Mouse (Mus musculus) lung, embryonic 14.5 days (tissue): ENCODE data around the gene 1700001C19Rik. TPM values are rescaled to one million over a fixed set of nuclear protein-coding genes. Genes with fewer than 3 reads are reported as not detected.
A peak's percentile ranks its signal among the peaks of the same experiment; 100 is the strongest.

ENCODE experiments used
- ATAC-seq: fragments of 200-750 bp; cut with Nextera tagmentation; 2 replicates; pipeline ENCODE4 v1.8.0; 2017; ENCODE audit warnings: mild to moderate bottlenecking, moderate TSS enrichment, moderate library complexity; ENCODE audit not compliant: insufficient read depth
- DNase-seq: peaks from one replicate; pipeline ENCODE4 v3.0.0-alpha.2; 2015
- H3K27ac ChIP-seq: fragments of 300-500 bp; sonication (generic); 2 replicates; pipeline ENCODE4 v1.5.1; 2014; ENCODE audit warnings: low read depth, mild to moderate bottlenecking, moderate library complexity
- H3K27me3 ChIP-seq: fragments of 300-500 bp; sonication (generic); 2 replicates; pipeline ENCODE4 v1.6.1; 2014; ENCODE audit warnings: low read length, control low read depth; ENCODE audit not compliant: insufficient read depth
- H3K36me3 ChIP-seq: fragments of 300-500 bp; sonication (generic); 2 replicates; pipeline ENCODE4 v1.6.1; 2014; ENCODE audit warnings: control low read depth; ENCODE audit not compliant: insufficient read depth
- H3K4me1 ChIP-seq: fragments of 300-500 bp; sonication (generic); 2 replicates; pipeline ENCODE4 v1.6.1; 2014; ENCODE audit warnings: antibody characterized with exemption, control low read depth; ENCODE audit not compliant: insufficient read depth
- H3K4me2 ChIP-seq: fragments of 300-500 bp; sonication (generic); 2 replicates; pipeline ENCODE4 v1.6.1; 2014; ENCODE audit warnings: mild to moderate bottlenecking
- H3K4me3 ChIP-seq: fragments of 300-500 bp; sonication (generic); 2 replicates; pipeline ENCODE4 v1.5.1; 2014; ENCODE audit warnings: low read depth, low read length
- H3K9ac ChIP-seq: fragments of 300-500 bp; sonication (generic); 2 replicates; pipeline ENCODE4 v1.6.1; 2014
- H3K9me3 ChIP-seq: fragments of 300-500 bp; sonication (generic); 2 replicates; pipeline ENCODE4 v1.6.1; 2016; ENCODE audit warnings: low read depth, low read length, control low read depth
- CTCF ChIP-seq: IDR thresholded peaks from 2 replicates; pipeline ENCODE4 v1.5.1; 2016; ENCODE audit warnings: antibody characterized with exemption, low read depth
- WGBS: fragments of 180-500 bp; shearing (Covaris S2); extraction: QIAGEN DNeasy Blood & Tissue Kit; methylation state at CpG from one replicate; pipeline ENCODE4 v1.1.7; 2014; 5-methylcytosine and 5-hydroxymethylcytosine counted together
- polyA plus RNA-seq: library from polyadenylated mRNA; unstranded; fragments of >200 nt; fragmentation: Nextera tagmentation; extraction: Ambion mirVana; gene quantifications from 2 replicates; pipeline ENCODE4 v1.2.1, GENCODE M21; 2014

1700001C19Rik gene
- 0.13 TPM in 1 of 2 replicates, not detected in the other for polyA plus RNA-seq

- no peak for ATAC-seq
- 2% methylated on average over 25 of the region's 25 CpGs for WGBS
- Histone ChIP-seq H3K4me1 (0 out of 2 replicates have a peak, but pooled peaks cover 8% of the 10 kb centered on the region), H3K36me3 (no peaks in the 10 kb centered on the region), H3K27ac (peak within 1 kb of the TSS; percentile 73), H3K4me2 (peak within 1 kb of the TSS; percentile 70), H3K27me3 (peaks cover 26% of the 10 kb centered on the region), H3K9ac (peak within 1 kb of the TSS; percentile 55), H3K4me3 (peak within 1 kb of the TSS; percentile 46), H3K9me3 (no peaks in the 10 kb centered on the region)
- no peak for DNase-seq
- TF ChIP-seq CTCF = no peak
Measured at GRCm38 (mm10) chr17:47436907-47437547, at the start of gene 1700001C19Rik. Gene 1700001C19Rik, minus strand, starts transcription at chr17:47437376.

DNA sequence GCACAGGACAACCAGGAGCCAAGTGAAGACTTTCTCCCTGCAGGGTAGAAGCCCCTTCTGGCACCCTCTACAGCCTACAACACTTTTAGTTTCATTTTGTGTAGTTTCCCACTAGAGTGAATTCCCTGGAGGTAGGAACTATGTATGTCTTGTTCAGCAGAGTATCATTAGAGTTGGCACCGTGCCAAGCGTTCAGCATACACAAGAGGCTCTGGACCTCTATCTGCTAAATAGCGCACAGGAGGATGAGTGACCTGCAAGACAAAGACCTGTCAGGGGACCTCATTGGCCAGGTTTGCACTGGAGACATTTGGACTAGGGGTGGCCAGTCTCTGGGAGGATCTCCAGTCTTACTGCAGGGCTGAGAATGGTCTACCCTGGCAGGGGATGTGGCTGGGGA lies 48.6 kb upstream of the 1700001C19Rik start:
- Histone ChIP-seq H3K27me3 (no peaks in the 10 kb centered on the region), H3K9ac (no peak overlapping the region), H3K4me2 (0 out of 2 replicates have a peak overlapping the region, but pooled peaks have one; percentile 18), H3K36me3 (peaks cover 25% of the 10 kb centered on the region), H3K27ac (peak overlapping the region; percentile 85), H3K9me3 (no peaks in the 10 kb centered on the region), H3K4me1 (no peaks in the 10 kb centered on the region), H3K4me3 (no peak overlapping the region)
- WGBS = 44% methylated on average over 3 of the region's 3 CpGs
- no peak for TF ChIP-seq CTCF
- ATAC-seq (peak; percentile 28; the same call in 1 of the 2 replicates), DNase-seq (peak; percentile 78)

GRCm38 (mm10) chr17:47484993-47485392 lies 47.8 kb upstream of the 1700001C19Rik start:
- Histone ChIP-seq H3K9me3 (no peaks in the 10 kb centered on the region), H3K9ac (no peak overlapping the region), H3K4me1 (no peaks in the 10 kb centered on the region), H3K4me2 (0 out of 2 replicates have a peak overlapping the region, but pooled peaks have one; percentile 10), H3K36me3 (peaks cover 17% of the 10 kb centered on the region), H3K27ac (peak overlapping the region; percentile 85), H3K27me3 (no peaks in the 10 kb centered on the region), H3K4me3 (no peak overlapping the region)
- ATAC-seq (no peak), DNase-seq (no peak)
- 3% methylated on average over 3 of the region's 3 CpGs for WGBS
- TF ChIP-seq CTCF = no peak

GRCm38 (mm10) chr17:47484241-47484921 lies 47.2 kb upstream of the 1700001C19Rik start:
- no peak for TF ChIP-seq CTCF
- DNase-seq = peak; percentile 65
- WGBS = 30% methylated on average over 1 of the region's 1 CpGs

DNA sequence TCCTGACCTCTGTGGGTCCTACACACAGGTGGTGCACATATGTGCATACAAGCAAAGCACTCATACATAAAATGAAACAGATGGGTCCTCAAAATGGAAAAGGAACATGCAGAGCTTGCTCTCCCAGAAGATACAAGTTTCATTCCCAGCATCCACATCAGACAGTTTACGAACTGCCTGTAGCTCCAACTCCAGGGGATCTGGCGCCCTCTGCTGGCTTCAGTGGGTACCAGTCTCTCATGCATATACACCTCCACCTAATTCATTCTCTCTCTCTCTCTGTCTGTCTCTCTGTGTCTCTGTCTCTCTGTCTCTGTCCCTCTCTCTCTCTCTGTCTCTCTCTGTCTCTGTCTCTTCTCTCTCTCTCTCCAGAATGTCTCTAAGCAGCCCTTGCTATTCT lies 45.2 kb upstream of the 1700001C19Rik start:
- Histone ChIP-seq H3K4me2 (no peak overlapping the region), H3K4me3 (no peak overlapping the region), H3K27me3 (no peaks in the 10 kb centered on the region), H3K4me1 (no peaks in the 10 kb centered on the region), H3K9ac (no peak overlapping the region), H3K9me3 (no peaks in the 10 kb centered on the region), H3K36me3 (no peaks in the 10 kb centered on the region), H3K27ac (no peak overlapping the region)
- 43% methylated on average over 2 of the region's 2 CpGs for WGBS
- peak; percentile 84 for TF ChIP-seq CTCF
- DNase-seq (peak; percentile 85), ATAC-seq (no peak)

More at GRCm38 (mm10) chr17:47484241-47484921, 47.2 kb upstream of the 1700001C19Rik start:
- ATAC-seq = peak; percentile 85
- H3K36me3 ChIP-seq = peaks cover 11% of the 10 kb centered on the region
- no peak overlapping the region for H3K9ac ChIP-seq
- H3K4me1 ChIP-seq = no peaks in the 10 kb centered on the region
- no peaks in the 10 kb centered on the region for H3K9me3 ChIP-seq
- no peak overlapping the region for H3K4me3 ChIP-seq
- no peaks in the 10 kb centered on the region for H3K27me3 ChIP-seq
- 0 out of 2 replicates have a peak overlapping the region, but pooled peaks have one; percentile 10 for H3K4me2 ChIP-seq
- H3K27ac ChIP-seq = peak overlapping the region; percentile 85

- DNase-seq (no peak), ATAC-seq (no peak)
- no peaks in the 10 kb centered on the region for H3K4me1 ChIP-seq
- no peaks in the 10 kb centered on the region for H3K9me3 ChIP-seq
- H3K9ac ChIP-seq = no peak overlapping the region
- H3K4me2 ChIP-seq = no peak overlapping the region
- 34% methylated on average over 3 of the region's 3 CpGs for WGBS
- H3K27ac ChIP-seq = no peak overlapping the region
- H3K27me3 ChIP-seq = no peaks in the 10 kb centered on the region
- H3K4me3 ChIP-seq = no peak overlapping the region
- no peaks in the 10 kb centered on the region for H3K36me3 ChIP-seq
- no peak for TF ChIP-seq CTCF
Measured at GRCm38 (mm10) chr17:47479887-47480286, 42.7 kb upstream of the 1700001C19Rik start.

DNA sequence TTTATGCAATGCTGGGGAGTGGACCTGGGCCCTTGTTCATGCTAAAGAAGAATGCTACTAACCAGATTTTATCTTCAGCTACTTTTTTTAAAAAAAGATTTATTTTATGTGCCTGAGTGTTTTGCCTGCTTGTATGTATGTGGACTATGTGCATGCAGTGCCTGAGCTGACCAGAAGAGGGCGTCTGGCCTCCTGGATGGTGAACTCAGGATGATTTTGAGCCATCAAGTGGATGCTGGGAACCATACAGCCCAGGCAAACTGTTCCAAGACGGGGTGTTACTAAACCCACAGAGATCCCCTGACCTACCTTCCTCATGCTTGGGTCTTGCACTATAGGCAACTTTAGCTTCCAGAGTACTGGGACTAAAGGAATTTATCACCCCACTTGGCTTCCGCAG lies 38.5 kb upstream of the 1700001C19Rik start:
- no peak for ATAC-seq
- 65% methylated on average over 3 of the region's 3 CpGs for WGBS

More for the DNA sequence above, 38.5 kb upstream of the 1700001C19Rik start:
- Histone ChIP-seq H3K9me3 (no peaks in the 10 kb centered on the region), H3K4me3 (no peak overlapping the region), H3K27me3 (no peaks in the 10 kb centered on the region), H3K9ac (no peak overlapping the region), H3K36me3 (peaks cover 3% of the 10 kb centered on the region; the same call in 1 of the 2 replicates), H3K4me2 (no peak overlapping the region), H3K27ac (no peak overlapping the region), H3K4me1 (no peaks in the 10 kb centered on the region)
- TF ChIP-seq CTCF = peak; percentile 57
- DNase-seq = peak; percentile 25
